Mouse (Mus musculus) heart, postnatal 4 days (tissue): Measurements from ENCODE around the gene Cfap20. TPM values are rescaled to one million over a fixed set of nuclear protein-coding genes. Genes with fewer than 3 reads are reported as not detected.
"Not testable (repeated sequence)": the region's sequence is repeated elsewhere in the genome, so short reads cannot be mapped to it uniquely, and the experiment has no call there.

Source experiments
- DNase-seq: peaks from one replicate; pipeline ENCODE4 v3.0.0; 2021
- total RNA-seq, 2 experiments: library from RNA; stranded (reverse); gene quantifications; 2 replicates each; pipeline ENCODE4 v1.2.3; 2021

The Cfap20 gene
- total RNA-seq, 2 experiments from 2014 or later: 66.9 to 72.9 TPM

GRCm38 (mm10) chr8:95422193-95422810 lies 12.4 kb downstream of the Cfap20 start:
- DNase-seq: peak; percentile 29

GRCm38 (mm10) chr8:95411309-95411972 lies 23.2 kb downstream of the Cfap20 start:
- peak; percentile 43 for DNase-seq

GRCm38 (mm10) chr8:95409518-95409917 lies 25.2 kb downstream of the Cfap20 start:
- DNase-seq: peak; percentile 33

DNA sequence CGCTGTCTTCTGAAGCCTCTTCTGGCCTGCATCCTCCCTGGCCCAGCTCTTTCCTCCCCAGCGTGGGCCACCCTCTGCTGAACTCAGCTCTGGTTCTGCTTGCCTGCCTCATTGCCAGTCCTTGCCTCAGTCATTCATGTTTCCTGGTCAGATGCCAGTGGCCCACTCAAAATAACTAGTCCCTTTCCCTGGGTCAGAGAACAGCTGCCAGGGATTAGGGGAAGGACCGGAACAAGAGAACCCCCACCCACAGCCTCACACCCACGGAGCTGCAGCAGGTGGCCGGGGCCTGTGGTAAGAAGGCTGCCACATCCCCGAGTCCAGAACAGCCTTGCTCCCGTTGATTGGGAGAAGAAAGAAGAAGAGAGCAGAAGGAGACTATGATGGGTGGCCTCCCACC lies 33.6 kb downstream of the Cfap20 start:
- DNase-seq: no peak

- no peak for DNase-seq
These were observed 35.5 kb downstream of the Cfap20 start for GRCm38 (mm10) chr8:95399131-95399530.

DNA sequence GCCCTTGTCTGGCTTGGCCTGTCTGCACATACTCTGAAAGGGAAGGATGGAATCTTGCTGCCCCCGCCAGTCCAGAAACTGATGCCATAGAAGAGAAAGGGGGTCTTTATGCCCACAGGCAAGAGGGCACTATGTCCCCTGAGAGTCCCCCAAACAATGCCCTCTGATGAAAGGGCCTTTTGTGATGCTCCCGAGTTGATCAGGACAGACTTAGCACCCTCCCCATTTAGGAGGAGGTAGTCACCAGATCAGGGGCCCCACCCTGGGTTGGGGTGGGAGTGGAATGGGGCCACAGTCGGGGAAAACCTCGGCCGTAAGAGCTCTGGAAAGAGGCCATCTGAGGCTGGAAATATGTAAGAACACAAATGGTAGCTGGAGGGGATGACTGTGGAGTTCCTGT lies 37.5 kb downstream of the Cfap20 start:
- no peak for DNase-seq

DNA sequence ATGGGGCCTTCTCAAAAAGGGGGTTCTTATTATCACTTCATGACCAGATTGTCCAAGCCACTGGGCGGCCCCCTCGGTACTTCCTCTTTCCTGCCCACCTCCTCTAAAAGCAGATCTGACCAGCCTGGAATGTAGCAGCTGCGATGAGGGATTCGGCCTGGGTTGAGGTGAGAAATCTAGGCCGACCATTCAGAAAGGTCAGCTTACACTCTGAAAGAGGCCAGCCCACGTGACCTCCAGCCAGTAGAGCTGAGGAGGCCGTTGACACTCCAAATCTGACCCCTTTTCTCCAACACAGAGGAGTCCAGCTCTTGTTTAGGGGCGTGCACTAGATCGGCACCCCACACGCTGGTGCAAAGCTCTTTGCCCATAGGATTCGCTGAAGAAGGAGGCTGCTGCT lies 37.9 kb downstream of the Cfap20 start:
- DNase-seq: no peak

GRCm38 (mm10) chr8:95395186-95395918 lies 39.3 kb downstream of the Cfap20 start:
- DNase-seq: no peak

GRCm38 (mm10) chr8:95392604-95393003 lies 42.1 kb downstream of the Cfap20 start:
- DNase-seq: no peak

- DNase-seq: no peak
These were observed 43.6 kb downstream of the Cfap20 start for GRCm38 (mm10) chr8:95391101-95391500.

GRCm38 (mm10) chr8:95390312-95390711 lies 44.4 kb downstream of the Cfap20 start:
- no peak for DNase-seq

- no peak for DNase-seq
These were observed 46.7 kb downstream of the Cfap20 start for GRCm38 (mm10) chr8:95387936-95388335.

DNA sequence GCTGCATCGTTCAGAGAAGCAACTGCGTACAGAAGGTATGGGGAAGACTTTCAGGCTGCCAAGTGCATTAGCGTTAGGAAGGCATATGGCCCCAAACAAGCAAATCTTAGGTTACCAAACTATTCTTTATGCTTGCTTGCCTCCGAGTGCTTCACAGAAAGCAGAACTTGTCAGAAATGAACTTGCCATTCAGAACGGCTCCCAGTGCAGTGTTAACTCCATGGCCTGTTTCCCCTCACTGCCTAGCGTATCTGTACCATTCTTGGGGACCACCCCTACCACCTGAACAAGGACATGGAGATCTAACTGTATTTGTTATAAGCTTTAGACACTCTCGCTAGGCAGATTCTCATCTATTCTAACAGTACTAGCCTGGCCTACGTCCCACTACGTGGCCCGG lies 47.4 kb downstream of the Cfap20 start:
- no peak for DNase-seq

GRCm38 (mm10) chr8:95386037-95386436 lies 48.6 kb downstream of the Cfap20 start:
- DNase-seq: no peak

DNA sequence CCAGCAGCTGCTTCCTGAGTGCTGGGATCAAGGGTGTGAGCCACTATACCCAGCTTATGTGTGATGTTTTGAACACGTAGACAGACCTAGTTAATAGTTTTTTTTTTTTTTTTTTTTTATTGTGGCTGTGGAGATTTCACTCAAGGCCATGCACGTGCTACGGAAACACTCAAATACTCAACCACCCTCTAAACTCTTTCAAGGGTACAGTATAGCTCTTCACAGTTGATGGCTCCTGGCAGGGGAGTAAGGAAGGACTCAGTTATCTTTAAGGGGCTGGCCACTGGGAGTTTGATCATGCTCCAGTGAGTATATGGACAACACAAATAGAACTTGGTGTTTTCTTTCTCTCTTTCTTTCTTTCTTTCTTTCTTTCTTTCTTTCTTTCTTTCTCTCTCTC lies 50.2 kb downstream of the Cfap20 start:
- DNase-seq: no peak

- DNase-seq: no peak
These were observed 53.1 kb downstream of the Cfap20 start for GRCm38 (mm10) chr8:95381595-95381994.

GRCm38 (mm10) chr8:95380953-95381352 lies 53.7 kb downstream of the Cfap20 start:
- no peak for DNase-seq

- DNase-seq: not testable (repeated sequence)
These were observed 55.7 kb downstream of the Cfap20 start for GRCm38 (mm10) chr8:95378928-95379327.

- DNase-seq: peak; percentile 62
These were observed 56.8 kb downstream of the Cfap20 start for GRCm38 (mm10) chr8:95377863-95378291.

GRCm38 (mm10) chr8:95377101-95377500 lies 57.6 kb downstream of the Cfap20 start:
- DNase-seq: no peak

- DNase-seq: no peak
These were observed 58.2 kb downstream of the Cfap20 start for GRCm38 (mm10) chr8:95376309-95376999.

DNA sequence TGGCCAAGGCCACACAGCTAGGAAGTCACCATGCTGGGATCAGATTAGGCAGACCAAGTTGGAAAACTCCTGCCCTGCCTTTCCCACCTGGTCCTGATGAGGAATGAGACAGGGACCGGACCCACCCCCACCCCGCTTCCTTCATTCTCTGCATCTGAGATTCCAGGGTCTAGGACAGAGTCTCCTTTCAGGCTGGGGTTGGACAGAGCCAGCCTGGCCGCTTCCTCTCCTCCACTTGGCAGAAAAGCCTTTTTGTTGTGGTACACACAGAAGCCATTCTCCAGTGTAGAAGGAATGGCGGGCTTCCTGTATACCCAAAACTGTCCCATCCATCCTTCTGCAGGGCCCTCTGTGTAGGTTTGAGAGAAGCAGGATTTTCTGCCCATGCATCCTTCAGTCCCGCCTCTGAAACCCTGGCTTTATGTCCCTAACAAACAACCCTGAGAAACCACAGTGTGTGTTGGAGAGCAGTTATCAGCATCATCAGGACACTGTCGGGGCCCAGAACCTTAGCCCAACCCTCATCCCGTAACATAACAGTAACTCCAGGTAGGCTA lies 59.2 kb downstream of the Cfap20 start:
- DNase-seq: no peak

- no peak for DNase-seq
These were observed 60.2 kb downstream of the Cfap20 start for GRCm38 (mm10) chr8:95374429-95374828.
